Mouse (Mus musculus): Measurements from ENCODE around the gene Wipf1.
A peak's percentile ranks its signal among the peaks of the same experiment; 100 is the strongest.

Gene Wipf1

DNA sequence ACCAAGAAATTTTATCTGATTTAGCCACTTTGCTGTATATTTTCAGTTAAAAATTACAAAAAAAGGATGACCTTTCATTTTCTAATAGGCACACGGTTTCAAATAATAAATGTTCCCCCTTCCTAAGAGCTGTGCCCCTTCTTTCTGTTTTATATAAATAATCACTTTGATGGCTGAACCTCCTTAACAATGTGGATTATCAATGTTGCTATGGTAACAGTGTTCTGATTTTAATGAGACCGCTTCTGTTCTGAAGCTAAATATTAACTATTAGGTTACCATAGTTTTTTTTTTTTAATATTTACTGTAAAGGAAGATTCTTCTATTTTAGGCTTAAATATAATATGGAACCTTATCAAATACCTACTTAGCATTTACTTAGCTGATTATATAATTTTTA is 89.2 kb downstream of the Wipf1 start:
- DNase-seq (ENCODE audit: extremely low read depth, low read depth, low spot score) = no peak

DNA sequence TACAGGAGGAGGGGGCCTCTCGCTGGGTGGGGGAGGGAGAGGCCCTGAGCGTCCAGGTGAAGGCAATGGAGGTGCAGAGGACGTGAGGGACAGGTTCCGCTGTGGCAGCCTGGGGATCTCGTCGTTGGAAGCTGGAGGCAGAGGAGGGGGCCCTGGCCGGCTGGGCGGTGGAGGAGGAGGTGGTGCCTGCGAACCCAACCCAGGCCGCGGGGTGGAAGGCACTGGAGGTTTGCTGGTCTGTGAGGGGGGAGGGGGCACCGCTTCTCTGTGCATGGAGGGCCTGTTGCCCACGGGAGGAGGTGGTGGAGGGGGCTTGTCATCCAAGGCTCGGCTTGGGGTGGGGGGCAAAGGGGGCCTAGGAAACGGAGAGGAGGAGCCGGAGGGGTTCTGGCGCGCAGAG is 92.6 kb downstream of the Wipf1 start:
- DNase-seq (ENCODE audit: extremely low read depth, low read depth, low spot score) = no peak

DNA sequence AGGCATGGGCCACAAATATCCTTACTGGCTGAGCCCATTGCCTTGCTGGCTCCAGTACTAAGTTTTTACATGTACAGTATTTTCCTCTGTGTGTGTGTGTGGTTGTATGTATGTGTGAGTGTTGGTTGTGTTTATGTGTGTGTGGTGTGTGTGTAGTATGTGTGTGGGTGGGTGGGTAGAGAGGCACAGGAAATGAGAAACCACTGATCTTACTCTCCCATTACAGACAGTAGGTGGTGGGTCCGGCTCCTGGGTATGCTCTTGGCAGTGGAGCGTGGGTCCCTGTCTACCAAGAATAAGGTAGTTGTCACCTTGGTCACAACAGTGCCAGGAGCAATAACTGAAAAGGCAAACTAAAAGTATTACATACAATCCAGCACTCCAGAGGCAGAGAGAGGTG is 93.7 kb downstream of the Wipf1 start:
- DNase-seq (ENCODE audit: extremely low read depth, low read depth, low spot score) = no peak

DNA sequence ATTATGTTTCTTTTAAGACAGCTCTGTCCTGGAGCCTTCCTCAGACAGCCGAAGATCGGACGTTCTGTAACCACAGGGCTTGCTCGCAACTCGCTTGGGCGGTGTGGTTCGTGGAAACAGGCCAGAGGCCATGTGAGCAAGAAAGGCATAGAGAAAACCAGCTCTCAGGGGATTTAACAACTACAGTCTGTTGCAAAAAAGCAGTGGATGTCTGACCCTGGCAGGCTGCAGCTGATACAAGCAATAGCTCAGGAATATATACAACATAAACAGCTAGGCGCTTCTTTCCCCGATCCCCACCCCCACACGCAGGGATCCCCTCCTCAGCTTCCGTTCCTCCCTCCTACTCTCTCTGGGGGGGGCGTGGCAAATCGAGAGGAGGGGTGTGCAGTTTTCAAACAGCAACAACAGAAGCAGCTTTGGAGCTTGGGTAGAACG is 97.6 kb downstream of the Wipf1 start:
- no peak for DNase-seq (ENCODE audit: extremely low read depth, low read depth, low spot score)

DNA sequence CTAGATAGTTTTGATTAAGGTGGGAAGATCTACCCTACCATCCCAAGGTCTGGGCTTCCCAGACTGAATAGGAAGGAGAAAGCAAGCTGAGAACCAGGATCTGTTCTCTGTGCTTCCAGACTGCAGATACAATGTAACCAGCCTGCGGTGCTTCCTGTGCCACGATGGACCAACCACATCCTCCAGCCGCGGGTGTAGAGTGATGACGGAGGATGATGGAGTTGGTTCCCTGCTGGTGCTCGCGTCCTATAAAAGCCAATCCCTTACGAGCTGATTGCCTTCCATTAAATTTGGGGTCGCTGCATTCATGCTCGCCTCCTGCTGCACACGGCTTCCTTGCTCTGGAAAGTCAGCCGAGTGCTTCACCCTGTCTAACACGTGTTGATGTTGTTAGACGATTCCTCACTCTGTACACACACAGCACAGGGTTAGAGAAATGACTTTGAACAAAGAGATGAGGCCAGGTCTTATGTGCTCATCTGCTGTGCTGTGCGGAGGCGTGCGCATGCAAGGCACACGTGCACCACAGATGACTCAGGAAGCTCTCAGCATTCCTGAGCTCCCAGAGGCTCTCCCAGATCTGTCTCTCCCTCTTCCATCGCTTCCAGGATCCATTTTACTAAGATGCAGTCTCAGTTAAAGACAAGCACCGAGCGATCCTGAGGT is 100.6 kb downstream of the Wipf1 start:
- DNase-seq (ENCODE audit: extremely low read depth, low read depth, low spot score) = peak; percentile 16

DNA sequence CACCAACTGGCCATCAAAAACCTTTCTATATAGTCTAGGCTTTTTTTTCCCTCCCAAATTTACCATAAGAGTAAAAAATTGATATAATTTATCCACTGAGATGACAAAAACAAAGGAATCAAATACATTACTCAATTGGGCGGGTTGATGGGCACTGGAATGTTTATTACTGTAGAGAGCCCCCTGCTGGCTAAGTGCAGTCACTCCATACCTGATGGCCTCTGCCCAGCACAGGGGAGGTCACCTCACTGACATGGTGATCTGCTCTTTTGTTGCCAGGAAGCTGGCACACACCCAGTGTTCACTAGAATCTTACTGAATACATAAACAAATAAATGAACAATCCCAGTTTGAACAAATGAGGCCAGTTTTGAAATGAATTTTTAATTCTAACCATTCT is 102.2 kb downstream of the Wipf1 start:
- no peak for DNase-seq (ENCODE audit: extremely low read depth, low read depth, low spot score)

DNA sequence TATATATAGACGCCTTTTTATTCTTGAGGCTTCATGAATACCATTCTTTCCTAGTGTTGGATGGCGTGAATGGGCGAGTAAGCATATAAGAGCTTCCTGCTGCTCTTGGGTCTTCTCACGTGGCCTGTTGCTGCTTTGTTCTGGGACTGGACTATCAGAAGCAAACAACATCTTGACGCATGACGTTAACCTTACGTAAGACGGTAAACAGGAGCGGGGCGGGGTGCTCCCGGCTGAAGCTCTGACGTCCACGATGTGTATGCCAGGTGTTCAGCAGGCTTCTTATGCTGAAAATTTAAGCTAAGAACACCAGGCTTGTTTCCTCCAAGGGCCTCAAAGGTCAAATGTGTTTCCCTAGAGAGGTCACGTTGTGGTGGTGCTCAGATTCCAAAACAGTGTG is 103.7 kb downstream of the Wipf1 start:
- DNase-seq (ENCODE audit: extremely low read depth, low read depth, low spot score) = no peak

DNA sequence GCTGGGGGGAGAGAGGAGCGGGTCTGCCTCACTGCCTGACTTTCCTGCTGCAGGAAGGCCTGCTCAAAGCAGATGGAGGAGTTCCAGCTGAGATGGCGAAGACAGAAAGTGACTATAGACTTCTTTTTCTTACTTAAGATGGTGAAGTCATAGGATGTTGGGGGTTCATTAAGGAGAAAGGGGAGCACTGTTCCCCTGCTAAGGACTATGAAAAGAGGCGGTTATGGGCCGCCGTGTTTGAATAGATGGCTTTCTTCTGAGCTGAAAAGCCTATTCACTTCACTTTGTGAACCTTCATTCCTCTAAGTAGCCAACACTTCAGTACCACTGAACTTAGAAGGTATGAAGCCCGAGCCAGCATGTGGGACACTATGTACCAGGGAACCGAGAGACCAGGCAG is 109.8 kb downstream of the Wipf1 start:
- no peak for DNase-seq (ENCODE audit: extremely low read depth, low read depth, low spot score)

DNA sequence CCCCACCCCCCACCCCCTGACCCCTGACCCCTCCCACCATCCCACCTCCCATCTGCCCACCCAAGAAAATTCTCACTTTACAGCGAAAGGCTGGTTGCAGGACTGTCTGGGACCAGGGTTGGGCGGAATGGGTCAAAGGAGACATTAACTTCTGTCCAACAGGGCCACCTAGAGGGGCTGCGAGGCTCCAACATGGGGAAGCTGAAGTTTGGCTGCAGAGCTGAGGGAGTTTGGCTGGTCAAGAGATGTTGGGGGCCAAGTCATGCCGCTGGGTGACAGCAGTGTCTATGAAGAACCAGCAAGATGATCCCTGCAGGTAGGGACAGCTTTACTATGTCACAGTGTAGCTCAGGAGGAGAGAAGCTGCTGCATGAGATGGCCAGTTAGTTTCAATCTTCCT is 110.2 kb downstream of the Wipf1 start:
- no peak for DNase-seq (ENCODE audit: extremely low read depth, low read depth, low spot score)

DNA sequence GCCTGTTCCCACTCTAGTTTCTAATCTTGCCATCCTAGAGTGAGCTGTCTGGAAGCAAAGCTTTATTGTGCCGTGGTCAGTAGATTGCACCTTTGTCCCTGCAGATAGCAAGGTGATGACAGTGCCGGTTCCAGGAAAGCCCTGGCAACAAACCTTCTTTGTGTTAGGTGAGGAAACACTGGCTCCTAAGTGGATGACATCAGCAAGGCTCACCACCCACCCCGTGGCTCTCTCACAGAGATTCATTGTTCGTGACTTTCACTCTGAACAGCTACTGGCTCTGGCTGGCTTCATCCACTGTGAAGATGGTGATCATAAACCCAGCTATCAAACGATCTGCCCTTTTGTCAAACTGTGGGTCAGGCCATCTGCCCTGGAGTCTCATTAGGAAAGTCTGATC is 113.6 kb downstream of the Wipf1 start:
- peak; percentile 23 for DNase-seq (ENCODE audit: extremely low read depth, low read depth, low spot score)

DNA sequence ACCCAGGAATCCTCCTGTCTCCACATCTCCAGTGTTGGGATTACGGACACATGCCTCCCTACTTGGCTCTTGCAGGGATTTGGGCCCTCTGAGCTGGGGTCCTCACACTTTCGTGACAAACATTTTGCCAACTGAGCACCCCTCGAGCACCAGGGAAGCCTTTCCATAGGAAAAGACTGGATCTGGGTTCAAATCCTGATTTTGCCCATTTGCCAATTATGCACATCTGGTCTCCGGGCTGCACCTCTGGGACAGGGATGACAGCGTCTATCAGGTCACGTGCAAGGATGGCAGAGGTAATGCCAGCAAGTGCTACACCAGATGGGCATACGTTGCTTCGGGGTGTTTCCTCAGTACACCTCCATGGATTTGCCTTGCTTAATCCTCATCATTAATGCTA is 119.5 kb downstream of the Wipf1 start:
- no peak for DNase-seq (ENCODE audit: extremely low read depth, low read depth, low spot score)

DNA sequence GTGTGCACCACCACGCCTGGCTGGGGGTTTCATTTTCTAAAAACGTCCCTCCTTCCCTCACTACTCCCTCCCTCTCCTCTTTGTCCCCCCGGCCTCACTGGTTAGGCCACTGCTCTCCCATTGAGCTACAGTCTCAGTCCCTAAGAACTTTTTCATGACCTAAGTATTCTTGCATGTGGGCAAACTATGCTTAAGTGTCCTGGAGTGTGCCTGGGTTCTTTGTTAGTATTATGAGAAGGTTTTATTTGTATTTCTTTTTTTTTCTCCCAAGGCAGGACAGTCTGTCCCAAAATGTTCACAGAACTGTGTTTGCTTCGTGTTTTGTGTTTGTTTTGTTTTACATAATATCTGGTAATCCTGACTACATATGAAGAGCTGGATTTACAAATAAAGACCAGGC is 121.9 kb downstream of the Wipf1 start:
- DNase-seq (ENCODE audit: extremely low read depth, low read depth, low spot score) = no peak

DNA sequence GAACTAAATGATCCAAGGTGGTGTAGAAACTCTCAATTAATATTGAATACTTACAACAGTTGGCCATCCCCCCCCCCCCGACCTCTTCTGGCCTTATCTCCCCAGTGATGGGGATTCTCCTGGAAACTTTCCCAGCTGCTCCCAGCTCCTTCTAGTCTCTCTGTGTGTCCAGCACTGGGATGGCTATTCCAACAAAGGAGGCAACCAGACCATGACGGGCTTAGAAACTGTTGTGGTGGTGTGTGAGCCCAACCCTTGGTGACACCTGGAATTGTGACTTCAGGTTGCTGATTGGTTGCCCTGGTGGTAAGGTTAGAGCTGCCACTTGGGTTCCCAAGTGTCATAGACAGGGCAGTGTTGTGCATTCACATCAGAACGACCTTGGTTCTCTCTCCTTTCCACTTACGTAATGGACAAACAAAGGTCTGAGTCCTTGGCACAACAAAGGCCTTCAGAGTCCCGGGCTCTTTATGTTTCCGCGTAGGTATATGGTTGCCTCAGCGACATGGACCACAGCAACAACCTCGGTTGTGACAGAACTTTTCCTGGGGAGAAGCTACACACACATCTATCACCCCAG is 123.1 kb downstream of the Wipf1 start:
- no peak for DNase-seq (ENCODE audit: extremely low read depth, low read depth, low spot score)

DNA sequence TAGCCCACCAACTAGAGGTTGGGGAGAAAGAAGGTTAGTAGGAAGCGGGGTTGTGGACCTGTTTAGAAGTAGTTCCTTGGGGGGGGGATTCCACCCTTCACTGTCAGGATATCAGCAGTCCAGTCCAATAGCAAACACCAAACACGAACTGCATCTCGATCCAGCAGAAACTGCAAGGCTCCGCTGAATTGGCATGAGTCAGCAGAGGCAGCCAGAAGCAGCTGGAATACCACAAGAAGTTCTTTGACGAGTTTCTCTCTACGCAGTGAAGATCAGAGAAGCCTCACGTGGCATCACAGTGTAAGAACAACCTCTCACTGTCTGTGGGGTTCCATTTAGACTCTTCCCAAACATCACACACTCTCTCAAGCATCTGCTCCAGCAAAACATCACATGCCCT is 124.6 kb downstream of the Wipf1 start:
- DNase-seq (ENCODE audit: extremely low read depth, low read depth, low spot score) = no peak

DNA sequence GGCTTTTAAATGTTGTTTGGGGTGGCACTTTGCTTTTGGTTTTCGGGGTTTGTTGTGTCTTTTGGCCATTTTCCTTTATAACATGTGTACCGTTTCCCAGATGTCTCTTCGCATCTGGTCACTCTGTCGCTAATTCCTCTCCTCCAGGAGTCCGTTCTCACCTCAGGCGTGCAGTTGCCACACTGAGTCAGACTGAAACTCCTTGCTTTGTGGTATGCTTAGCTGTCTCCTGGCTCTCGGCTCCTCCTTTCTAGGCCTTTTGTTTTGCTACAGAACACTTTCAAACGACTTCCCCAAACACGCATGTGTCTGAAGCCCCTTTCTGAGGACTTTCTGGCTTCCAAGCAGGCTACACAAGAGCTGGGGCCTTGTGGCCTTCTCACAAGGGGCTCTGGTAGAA is 125.1 kb downstream of the Wipf1 start:
- no peak for DNase-seq (ENCODE audit: extremely low read depth, low read depth, low spot score)

DNA sequence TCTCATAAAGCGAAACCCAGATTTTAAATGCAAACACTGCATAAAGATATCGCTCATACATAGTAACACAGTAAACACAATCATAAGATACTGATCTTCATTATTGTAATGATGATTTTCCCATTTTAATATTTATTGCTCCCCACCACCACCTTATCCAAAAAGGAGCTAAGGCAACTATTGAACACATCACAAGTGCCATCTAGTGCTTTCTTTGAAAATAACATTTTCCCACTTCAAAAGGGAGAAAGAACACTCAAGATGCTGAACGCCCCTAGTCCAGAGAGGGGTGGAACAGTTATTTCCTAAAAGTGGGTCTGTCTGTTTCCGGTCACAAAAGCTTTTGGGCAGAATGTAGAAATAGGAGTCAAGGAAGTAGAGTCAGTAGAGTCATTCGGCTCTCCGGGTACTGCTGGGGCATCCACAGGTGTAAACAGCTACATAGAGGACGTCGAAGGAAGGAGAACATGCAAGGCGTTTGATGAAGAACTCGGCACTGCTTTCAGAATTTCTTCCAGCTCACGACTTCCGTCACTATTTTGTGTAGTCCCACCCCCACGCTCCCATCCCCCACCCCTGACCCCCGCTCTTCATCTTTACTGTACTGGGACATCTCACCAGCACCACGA is 126.0 kb downstream of the Wipf1 start:
- no peak for DNase-seq (ENCODE audit: extremely low read depth, low read depth, low spot score)

DNA sequence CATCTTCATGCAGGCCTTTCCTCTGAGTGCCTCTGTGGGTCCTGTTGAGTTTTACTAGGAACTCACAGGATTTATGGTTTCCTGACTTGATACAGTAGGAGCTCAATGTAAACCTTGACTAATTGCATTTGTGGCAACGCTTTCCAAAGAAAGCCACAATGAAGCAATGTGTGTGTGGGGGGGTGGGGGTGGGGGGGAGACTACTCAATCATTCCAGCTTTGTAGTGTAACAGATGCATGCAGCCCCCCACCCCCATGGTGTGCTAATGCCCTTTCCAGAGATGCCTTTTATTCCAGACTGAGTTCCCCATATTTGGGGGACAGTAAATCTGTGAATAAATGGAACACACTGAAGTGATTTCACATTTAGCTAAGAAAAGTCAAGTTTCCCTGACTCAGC is 127.8 kb downstream of the Wipf1 start:
- no peak for DNase-seq (ENCODE audit: extremely low read depth, low read depth, low spot score)

DNA sequence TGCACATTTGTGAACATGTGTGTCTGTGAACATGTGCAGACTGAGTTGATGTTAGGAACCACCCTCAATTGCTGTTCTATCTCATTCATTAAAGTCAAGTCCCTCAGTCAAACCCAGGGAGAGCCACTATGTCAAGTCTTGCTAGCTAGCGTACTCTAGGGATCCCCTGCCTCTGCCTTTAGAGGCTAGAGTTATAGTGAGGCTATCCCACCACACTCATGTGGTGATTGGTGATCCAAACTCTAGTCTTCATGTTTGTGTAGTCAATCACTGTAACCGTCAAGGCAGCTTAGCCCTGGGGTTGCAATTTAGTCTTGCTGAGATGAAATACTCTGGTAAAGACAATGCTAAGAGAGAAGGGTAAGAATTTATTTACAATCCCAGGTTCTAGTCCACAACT is 132.1 kb downstream of the Wipf1 start:
- no peak for DNase-seq (ENCODE audit: extremely low read depth, low read depth, low spot score)

DNA sequence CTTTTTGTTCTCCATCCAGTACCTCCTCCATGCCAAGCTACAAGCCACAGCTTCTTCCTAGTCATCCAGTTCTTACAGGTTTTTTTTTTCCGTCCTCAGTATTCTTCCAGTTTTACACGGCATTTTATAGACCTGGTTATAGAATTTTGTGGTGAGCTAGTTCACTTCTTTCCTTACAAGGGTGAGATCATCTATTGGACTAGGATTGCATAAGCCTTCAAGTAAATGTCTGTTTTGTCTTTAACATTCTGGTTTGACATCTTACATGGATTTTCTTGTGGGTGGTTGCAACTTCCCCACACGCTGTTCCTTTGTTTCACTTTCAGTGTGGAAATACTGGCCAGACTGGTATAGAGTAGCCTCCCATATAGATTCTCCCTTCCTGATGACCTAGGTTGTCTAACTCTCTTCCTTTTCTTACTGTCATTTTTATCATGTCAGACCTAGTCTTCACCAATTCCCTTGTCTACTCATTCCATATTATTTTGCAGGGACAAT is 132.7 kb downstream of the Wipf1 start:
- DNase-seq (ENCODE audit: extremely low read depth, low read depth, low spot score) = no peak

DNA sequence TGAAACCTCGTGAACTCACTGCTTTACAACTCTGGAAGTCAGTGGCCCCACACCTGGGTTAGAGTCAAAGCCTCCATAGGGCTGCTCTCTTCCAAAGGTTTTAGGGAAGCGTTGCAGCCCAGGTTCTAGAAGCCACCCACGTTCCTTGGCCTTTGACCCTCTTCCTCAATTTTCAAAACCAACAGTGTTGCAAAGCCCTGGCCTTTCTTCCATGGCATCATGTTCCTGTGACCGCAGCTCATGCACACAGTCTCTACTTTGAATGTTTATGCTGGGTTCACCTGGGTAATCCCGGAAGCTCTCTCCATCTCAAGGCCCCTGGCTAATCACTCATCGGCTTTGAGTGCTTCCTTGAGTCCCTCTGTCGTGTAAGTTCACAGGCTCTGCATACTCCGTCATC is 134.0 kb downstream of the Wipf1 start:
- no peak for DNase-seq (ENCODE audit: extremely low read depth, low read depth, low spot score)

DNA sequence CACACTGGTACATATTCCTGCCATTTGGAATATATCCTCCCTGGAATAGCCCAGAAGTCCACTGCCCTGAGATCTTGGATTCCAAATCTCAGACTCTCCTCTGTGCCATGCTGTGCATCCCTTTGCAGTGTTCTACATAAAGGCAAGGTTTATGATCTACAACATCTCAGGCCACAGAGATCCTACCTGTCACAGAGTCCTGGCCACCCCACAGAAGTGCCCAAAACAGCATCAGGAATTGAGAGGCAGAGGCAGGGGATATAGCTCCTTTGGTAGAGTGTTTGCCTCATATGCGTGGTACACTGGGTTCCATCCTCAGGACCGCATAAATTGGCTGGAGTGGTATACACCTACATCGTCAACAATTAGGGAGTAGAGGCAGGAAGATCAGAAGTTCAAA is 135.1 kb downstream of the Wipf1 start:
- DNase-seq (ENCODE audit: extremely low read depth, low read depth, low spot score) = no peak

DNA sequence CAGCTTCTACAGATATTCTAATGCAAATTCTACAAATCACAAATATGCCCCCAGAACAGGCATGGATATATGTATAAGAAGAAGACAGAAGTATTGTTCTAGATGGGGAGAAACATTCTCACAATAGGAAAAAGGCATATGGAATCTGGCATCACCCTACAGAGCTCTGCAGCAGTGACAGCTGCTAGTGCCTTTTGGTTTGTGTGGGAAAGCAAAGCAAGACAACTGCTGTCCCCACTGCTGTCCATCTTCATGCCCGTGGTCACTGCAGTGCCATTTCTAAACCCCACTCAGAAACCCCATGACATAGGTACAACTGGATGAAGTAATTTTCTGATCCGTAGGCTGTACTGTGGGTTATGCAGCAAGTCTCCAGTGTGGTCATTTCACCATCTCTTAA is 136.8 kb downstream of the Wipf1 start:
- no peak for DNase-seq (ENCODE audit: extremely low read depth, low read depth, low spot score)

DNA sequence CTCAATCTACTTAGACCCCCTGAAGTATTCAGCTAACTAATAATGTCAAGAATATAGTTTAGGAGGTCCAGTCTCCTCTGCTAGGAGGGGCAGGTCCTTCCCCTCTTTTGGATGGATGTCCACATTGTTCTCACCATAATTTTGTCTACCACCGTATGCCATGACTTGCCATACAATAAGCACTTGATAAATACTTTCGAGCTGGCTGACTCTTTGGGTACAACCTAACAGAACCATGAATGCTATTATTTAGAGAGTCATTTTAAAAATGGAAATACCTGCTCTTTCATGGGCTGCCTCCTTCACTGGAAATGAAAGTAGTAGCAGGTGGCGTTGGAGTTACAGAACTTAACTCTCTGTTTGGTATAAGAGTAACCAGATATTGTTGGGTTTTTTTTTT is 139.6 kb downstream of the Wipf1 start:
- DNase-seq (ENCODE audit: extremely low read depth, low read depth, low spot score) = no peak
